Mouse (Mus musculus): ENCODE results near the gene Gm10643.

DNA sequence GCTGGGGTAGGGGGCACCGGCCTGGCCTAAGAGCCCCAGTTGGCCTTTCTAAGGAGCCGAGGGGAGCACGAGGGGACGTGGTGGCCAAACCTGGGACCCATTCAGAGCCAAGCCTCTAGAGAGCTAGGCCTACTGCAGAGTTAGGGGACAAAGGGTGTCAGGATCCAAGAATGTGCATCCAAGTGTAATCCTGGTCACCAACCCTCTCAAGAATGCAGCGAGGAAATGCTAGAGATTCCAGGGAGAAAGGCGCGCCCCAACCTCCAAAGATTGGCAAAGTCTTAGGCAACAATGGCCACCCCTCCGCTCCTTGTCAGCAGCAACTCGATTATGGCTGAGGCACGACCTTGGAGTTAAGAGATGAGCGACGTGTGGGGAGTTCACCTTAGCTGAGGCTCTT is 43.4 kb downstream of the Gm10643 start:
- no peak for TF ChIP-seq CTCF (IDR thresholded peaks at IDR 0.05; ENCODE audit: borderline replicate concordance, extremely low read depth, insufficient read depth, insufficient read length)
- no peak for TF ChIP-seq POLR2A (IDR thresholded peaks at IDR 0.05; ENCODE audit: borderline replicate concordance, extremely low read depth, insufficient read depth, insufficient read length, poor library complexity, severe bottlenecking)
